Mouse (Mus musculus) right cerebral cortex, postnatal 25 days (tissue): ENCODE results near the gene Ccdc148.

Source experiments
- DNase-seq: peaks from one replicate; pipeline ENCODE4 v3.0.0; 2022

Gene Ccdc148

GRCm38 (mm10) chr2:59160605-59160963 is at the start of gene Ccdc148, which contains the start of gene Pkp4:
TSS of gene Ccdc148 (minus strand) at chr2:59160683.
TSS of gene Pkp4 (plus strand) at chr2:59160850.
- peak; percentile 94 for DNase-seq

- no peak for DNase-seq
Measured at GRCm38 (mm10) chr2:59208276-59208675, 47.8 kb upstream of the Ccdc148 start.

GRCm38 (mm10) chr2:59207725-59208124 is 47.2 kb upstream of the Ccdc148 start:
- no peak for DNase-seq

GRCm38 (mm10) chr2:59207240-59207639 is 46.8 kb upstream of the Ccdc148 start:
- no peak for DNase-seq

- no peak for DNase-seq
Measured at GRCm38 (mm10) chr2:59206190-59206589, 45.7 kb upstream of the Ccdc148 start.

GRCm38 (mm10) chr2:59205092-59205491 is 44.6 kb upstream of the Ccdc148 start:
- peak; percentile 43 for DNase-seq

GRCm38 (mm10) chr2:59203627-59204425 is 43.3 kb upstream of the Ccdc148 start:
- DNase-seq = no peak

GRCm38 (mm10) chr2:59202930-59203329 is 42.4 kb upstream of the Ccdc148 start:
- no peak for DNase-seq

GRCm38 (mm10) chr2:59200511-59200910 is 40.0 kb upstream of the Ccdc148 start:
- DNase-seq = no peak

- DNase-seq = no peak
Measured at GRCm38 (mm10) chr2:59199476-59199976, 39.0 kb upstream of the Ccdc148 start.

- DNase-seq = no peak
Measured at GRCm38 (mm10) chr2:59197156-59197555, 36.7 kb upstream of the Ccdc148 start.

GRCm38 (mm10) chr2:59193117-59193516 is 32.6 kb upstream of the Ccdc148 start:
- no peak for DNase-seq

- DNase-seq = no peak
Measured at GRCm38 (mm10) chr2:59191466-59191865, 31.0 kb upstream of the Ccdc148 start.

- no peak for DNase-seq
Measured at GRCm38 (mm10) chr2:59190186-59190585, 29.7 kb upstream of the Ccdc148 start.

GRCm38 (mm10) chr2:59189661-59190185 is 29.2 kb upstream of the Ccdc148 start:
- DNase-seq = no peak

- DNase-seq = no peak
Measured at GRCm38 (mm10) chr2:59188306-59188705, 27.8 kb upstream of the Ccdc148 start.

GRCm38 (mm10) chr2:59186966-59187365 is 26.5 kb upstream of the Ccdc148 start:
- no peak for DNase-seq

- no peak for DNase-seq
Measured at GRCm38 (mm10) chr2:59186122-59186521, 25.6 kb upstream of the Ccdc148 start.

- DNase-seq = no peak
Measured at GRCm38 (mm10) chr2:59184107-59185064, 23.9 kb upstream of the Ccdc148 start.

GRCm38 (mm10) chr2:59183541-59183940 is 23.1 kb upstream of the Ccdc148 start:
- no peak for DNase-seq

GRCm38 (mm10) chr2:59181321-59182113 is 21.0 kb upstream of the Ccdc148 start:
- no peak for DNase-seq

- DNase-seq = no peak
Measured at GRCm38 (mm10) chr2:59179487-59179886, 19.0 kb upstream of the Ccdc148 start.
